Mouse (Mus musculus) neural tube, embryonic 14.5 days (tissue): Measurements from ENCODE around the gene Mrps16. TPM values are rescaled to one million over a fixed set of nuclear protein-coding genes. Genes with fewer than 3 reads are reported as not detected.

Experiments used
- ATAC-seq: fragments of 200-750 bp; cut with Nextera tagmentation; 2 replicates; pipeline ENCODE4 v1.8.0; 2017; ENCODE audit warnings: low read depth, mild to moderate bottlenecking, moderate TSS enrichment, moderate library complexity
- H3K27ac ChIP-seq: fragments of 300-500 bp; sonication (generic); 2 replicates; pipeline ENCODE4 v1.5.1; 2014; ENCODE audit warnings: low read depth, mild to moderate bottlenecking, control low read depth, low read length, moderate library complexity, mixed read lengths
- H3K27me3 ChIP-seq: fragments of 300-500 bp; sonication (generic); 2 replicates; pipeline ENCODE4 v1.6.1; 2014; ENCODE audit warnings: low read length; ENCODE audit not compliant: control insufficient read depth, insufficient read depth
- H3K36me3 ChIP-seq: fragments of 300-500 bp; sonication (generic); 2 replicates; pipeline ENCODE4 v1.6.1; 2014; ENCODE audit warnings: low read length, mixed read lengths; ENCODE audit not compliant: control insufficient read depth, insufficient read depth
- H3K4me1 ChIP-seq: fragments of 300-500 bp; sonication (generic); 2 replicates; pipeline ENCODE4 v1.6.1; 2014; ENCODE audit warnings: low read length; ENCODE audit not compliant: control insufficient read depth, insufficient read depth
- H3K4me2 ChIP-seq: fragments of 300-500 bp; sonication (generic); 2 replicates; pipeline ENCODE4 v1.6.1; 2014; ENCODE audit warnings: mild to moderate bottlenecking, low read depth, low read length, control low read depth
- H3K4me3 ChIP-seq: fragments of 300-500 bp; sonication (generic); 2 replicates; pipeline ENCODE4 v1.5.1; 2014; ENCODE audit warnings: low read depth, low read length, control low read depth, mixed read lengths
- H3K9ac ChIP-seq: fragments of 300-500 bp; sonication (generic); replicated peaks from 2 replicates; pipeline ENCODE4 v1.6.1; 2014; ENCODE audit warnings: low read depth, mild to moderate bottlenecking, control low read depth, low read length, mixed read lengths
- H3K9me3 ChIP-seq: fragments of 300-500 bp; sonication (generic); 2 replicates; pipeline ENCODE4 v1.6.1; 2016; ENCODE audit warnings: low read length; ENCODE audit not compliant: control insufficient read depth
- WGBS: fragments of 180-500 bp; shearing (Covaris S2); extraction: QIAGEN DNeasy Blood & Tissue Kit; methylation state at CpG from one replicate; pipeline ENCODE4 v1.1.7; 2014; 5-methylcytosine and 5-hydroxymethylcytosine counted together
- polyA plus RNA-seq: library from polyadenylated mRNA; unstranded; fragments of >200 nt; fragmentation: Nextera tagmentation; extraction: Ambion mirVana; gene quantifications from 2 replicates; pipeline ENCODE4 v1.2.1, GENCODE M21; 2014

Gene Mrps16
- polyA plus RNA-seq, 1 experiment from 2014 or later, result 71.2 TPM

DNA sequence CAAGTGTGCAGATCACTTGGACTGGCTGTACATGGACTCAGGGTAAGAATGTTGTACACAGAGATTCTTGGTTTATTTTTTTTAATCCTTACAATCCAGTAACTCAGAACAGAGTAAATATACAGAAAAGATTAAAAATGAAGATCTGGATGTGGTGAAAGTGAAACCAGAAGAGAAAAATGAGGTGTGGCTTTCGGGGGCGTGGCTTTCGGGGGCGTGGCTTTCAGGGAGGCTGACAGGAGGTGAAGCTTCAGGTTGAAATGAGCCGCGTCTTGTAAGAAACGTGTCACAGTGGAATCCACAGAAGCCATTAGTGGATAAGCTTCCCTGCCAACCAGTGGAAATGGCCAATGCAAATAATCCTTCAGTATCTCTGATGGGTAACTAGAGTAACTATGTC is 52.6 kb downstream of the Mrps16 start:
- Histone ChIP-seq H3K4me1 (no peaks in the 10 kb centered on the region), H3K9me3 (no peaks in the 10 kb centered on the region), H3K36me3 (peaks cover 16% of the 10 kb centered on the region), H3K4me3 (no peak overlapping the region), H3K27ac (no peak overlapping the region), H3K4me2 (no peak overlapping the region), H3K27me3 (no peaks in the 10 kb centered on the region), H3K9ac (no peak overlapping the region)
- 82% methylated on average over 7 of the region's 7 CpGs for WGBS
- no peak for ATAC-seq

DNA sequence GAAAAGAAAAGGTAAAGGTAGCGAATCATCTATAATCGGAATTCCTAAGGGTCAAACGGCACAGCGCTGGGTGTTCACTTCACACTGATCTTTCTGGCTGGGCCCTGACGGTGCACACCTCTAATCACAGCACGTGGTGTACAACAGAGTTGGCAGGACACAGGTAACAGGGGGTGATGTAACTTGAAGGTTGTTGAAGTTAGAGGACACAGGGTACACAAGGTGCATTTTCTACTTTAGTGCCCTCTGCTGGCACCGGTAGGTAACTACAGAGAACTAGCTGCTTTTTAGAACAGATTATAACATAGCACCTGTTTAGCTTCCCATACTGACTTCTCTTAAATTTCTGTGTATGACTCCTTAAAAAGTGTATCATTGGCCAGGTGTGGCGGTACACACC is 53.3 kb downstream of the Mrps16 start:
- Histone ChIP-seq H3K27ac (no peak overlapping the region), H3K9me3 (no peaks in the 10 kb centered on the region), H3K9ac (no peak overlapping the region), H3K4me1 (no peaks in the 10 kb centered on the region), H3K27me3 (no peaks in the 10 kb centered on the region), H3K36me3 (peaks cover 23% of the 10 kb centered on the region), H3K4me3 (no peak overlapping the region), H3K4me2 (no peak overlapping the region)
- WGBS, result 83% methylated on average over 8 of the region's 8 CpGs
- ATAC-seq, result no peak

DNA sequence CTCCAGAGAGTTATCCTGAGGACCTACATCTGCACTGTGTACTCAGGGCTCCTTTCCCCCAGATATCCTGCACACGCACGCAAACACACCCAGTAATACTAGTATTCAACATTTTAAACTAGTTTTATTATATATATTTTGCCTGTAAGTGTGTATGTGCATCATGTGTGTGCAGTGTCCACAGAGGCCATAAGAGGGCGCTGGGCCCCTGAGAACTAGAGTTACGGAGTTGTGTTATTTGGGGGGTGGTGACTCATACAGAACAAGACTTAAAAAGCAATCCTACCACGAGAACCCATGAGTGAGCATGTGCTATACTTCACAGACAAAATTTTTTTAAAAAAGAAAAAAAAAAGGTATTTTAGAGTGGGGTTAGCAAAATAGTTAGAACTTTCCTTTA is 54.0 kb downstream of the Mrps16 start:
- no peak overlapping the region for H3K27ac ChIP-seq
- no peak overlapping the region for H3K4me2 ChIP-seq
- 98% methylated on average over 5 of the region's 5 CpGs for WGBS
- no peaks in the 10 kb centered on the region for H3K9me3 ChIP-seq
- no peak overlapping the region for H3K9ac ChIP-seq
- peaks cover 25% of the 10 kb centered on the region for H3K36me3 ChIP-seq
- H3K27me3 ChIP-seq, result no peaks in the 10 kb centered on the region
- H3K4me1 ChIP-seq, result no peaks in the 10 kb centered on the region
- no peak for ATAC-seq
- H3K4me3 ChIP-seq, result no peak overlapping the region

Other genes with a start within 250 kb of the Mrps16 start
- gene Kcnk5, start 211.8 kb downstream of the Mrps16 start, polyA plus RNA-seq, result 0.32 and 1.5 TPM in 2 replicates
- gene Kcnk16, start 124.4 kb downstream of the Mrps16 start, polyA plus RNA-seq, result not detected in 2 replicates
- 9.8 and 10.5 TPM in 2 replicates for gene Nudt13, start 98.9 kb downstream of the Mrps16 start, polyA plus RNA-seq
- 59.2 and 60.6 TPM in 2 replicates for gene Ecd, start 45.5 kb downstream of the Mrps16 start, polyA plus RNA-seq
- gene Fam149b, start 45.5 kb downstream of the Mrps16 start, polyA plus RNA-seq, result 45.4 and 48.4 TPM in 2 replicates
- 73.8 and 111 TPM in 2 replicates for gene Dnajc9, start 4.7 kb downstream of the Mrps16 start, polyA plus RNA-seq
- gene Cfap70, start 58.6 kb upstream of the Mrps16 start, polyA plus RNA-seq, result 1.2 and 1.9 TPM in 2 replicates
- gene Anxa7, start 86.5 kb upstream of the Mrps16 start, polyA plus RNA-seq, result 14.5 and 18.4 TPM in 2 replicates
- gene Mss51, start 103.3 kb upstream of the Mrps16 start, polyA plus RNA-seq, result 0.47 and 0.66 TPM in 2 replicates
- gene Ppp3cb, start 152.9 kb upstream of the Mrps16 start, polyA plus RNA-seq, result 130 and 139 TPM in 2 replicates
- 13.6 and 15.1 TPM in 2 replicates for gene Usp54, start 247.4 kb upstream of the Mrps16 start, polyA plus RNA-seq